Mouse (Mus musculus) v-Abl transformed pro-B cells (cell line): Measurements from ENCODE around the gene Eif4enif1.
"Not testable (repeated sequence)": the region's sequence is repeated elsewhere in the genome, so short reads cannot be mapped to it uniquely, and the experiment has no call there.

Experiments used
- in situ Hi-C, 2 experiments: fragments of 400-800 bp; cut with MboI; formaldehyde crosslinking; loops; one replicate each; pipeline ENCODE4 v1.15.1; 2025; ENCODE audit not compliant: unreplicated experiment in 2 of 2

Gene Eif4enif1

DNA sequence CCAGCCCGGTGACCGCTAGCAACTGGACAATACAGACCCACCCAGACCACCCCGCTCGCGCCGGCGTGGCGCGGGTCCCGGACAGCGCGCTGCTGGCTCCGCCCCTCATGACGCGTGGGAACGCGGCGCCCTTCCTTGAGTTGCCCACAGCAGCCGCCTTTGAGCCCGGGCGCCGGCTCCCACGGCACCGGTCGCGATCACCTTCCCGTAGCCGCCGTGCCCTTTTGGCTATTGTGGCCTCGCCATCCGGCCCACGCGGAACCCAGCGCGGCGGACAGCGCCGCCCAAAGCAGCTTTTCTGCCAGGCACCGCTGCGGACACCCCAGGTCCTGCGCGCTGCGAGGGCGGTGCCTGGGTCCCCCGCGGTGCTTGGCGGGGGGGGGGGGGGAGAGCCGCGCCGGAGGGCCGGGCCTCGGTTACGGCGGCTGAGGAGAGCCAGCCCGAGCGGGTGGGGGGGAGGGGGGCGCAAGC, at the start of gene Eif4enif1:
Eif4enif1 (plus strand) TSS at position 162 of the 471 bp plus-strand sequence.
- in situ Hi-C loops = loop anchor here in 1 of 2 experiments (10.0 kb wide), 1 partner anchor 133 kb away; the partner anchor contains the start of gene Pik3ip1

DNA sequence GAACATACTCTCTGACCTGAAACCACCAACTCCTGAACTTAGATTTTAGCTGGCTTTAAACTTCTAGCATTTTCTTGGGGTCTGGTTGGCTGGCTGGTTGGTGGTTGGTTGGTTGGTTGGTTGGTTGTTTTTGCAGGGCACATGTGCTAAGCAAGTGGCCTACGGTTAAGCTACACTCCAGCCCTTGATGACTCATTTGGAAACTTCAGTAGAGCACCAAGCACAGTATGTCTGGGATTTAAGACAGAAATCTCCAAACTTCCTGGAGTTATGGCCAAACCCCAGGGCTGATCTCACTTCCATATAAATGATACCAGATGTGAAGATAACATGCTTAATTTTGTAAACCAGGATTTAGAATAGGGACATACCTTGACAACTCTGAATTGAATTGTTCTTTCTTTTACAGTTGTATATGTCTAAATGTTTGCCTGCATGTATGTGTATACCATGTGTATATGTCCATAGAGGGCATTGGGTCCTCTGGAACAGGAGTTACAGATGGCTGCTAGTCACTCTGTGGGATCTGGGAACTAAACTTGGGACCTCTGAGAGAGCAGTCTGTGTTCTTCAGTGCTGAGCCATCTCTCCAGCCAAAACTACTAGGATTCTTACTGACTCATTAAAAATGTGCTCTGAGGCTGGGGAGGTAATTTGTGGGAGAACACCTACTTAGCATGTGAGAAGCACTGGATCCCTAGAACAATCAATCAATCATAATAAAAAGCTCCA, 48.4 kb upstream of the Eif4enif1 start:
- in situ Hi-C loops = not testable (repeated sequence)

DNA sequence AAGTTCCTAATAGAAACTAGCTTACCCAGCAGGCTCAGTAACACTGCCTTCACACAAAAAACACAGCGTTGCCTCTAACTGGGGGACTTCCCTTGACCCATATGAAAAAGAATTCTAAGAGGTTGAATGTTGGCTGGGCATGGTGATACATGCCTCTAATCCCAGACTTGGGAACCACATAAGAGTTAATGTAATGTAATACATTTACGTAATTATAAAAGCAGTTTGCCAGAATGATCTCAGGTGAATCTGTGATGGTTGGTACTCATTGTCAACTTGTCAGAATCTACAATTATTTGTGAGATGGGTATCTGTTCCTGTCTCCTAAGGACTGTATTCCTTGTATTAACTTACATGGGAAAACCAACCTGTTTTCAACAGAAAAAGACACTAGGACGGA, 45.2 kb upstream of the Eif4enif1 start:
- in situ Hi-C loops = not testable (repeated sequence)

DNA sequence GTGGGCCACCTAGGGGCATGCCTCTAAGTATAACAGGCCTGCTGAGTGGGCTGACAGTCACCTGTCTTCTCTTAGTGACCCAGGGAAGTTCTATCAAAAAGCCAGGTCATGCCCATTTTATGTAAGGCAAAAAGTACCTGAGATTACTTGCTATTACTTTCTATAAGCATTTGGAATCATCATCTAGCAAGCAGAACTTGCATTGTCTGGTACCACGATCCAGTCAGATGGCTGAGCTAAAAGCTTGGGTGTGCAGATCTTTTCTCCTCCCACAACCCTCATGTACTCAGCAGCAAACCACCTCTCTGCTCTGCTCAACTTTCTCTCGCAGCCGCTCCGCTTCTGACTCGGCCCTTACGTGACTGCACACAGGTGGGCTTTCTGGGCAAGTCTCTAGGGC, 44.2 kb upstream of the Eif4enif1 start:
- in situ Hi-C loops = not testable (repeated sequence)

DNA sequence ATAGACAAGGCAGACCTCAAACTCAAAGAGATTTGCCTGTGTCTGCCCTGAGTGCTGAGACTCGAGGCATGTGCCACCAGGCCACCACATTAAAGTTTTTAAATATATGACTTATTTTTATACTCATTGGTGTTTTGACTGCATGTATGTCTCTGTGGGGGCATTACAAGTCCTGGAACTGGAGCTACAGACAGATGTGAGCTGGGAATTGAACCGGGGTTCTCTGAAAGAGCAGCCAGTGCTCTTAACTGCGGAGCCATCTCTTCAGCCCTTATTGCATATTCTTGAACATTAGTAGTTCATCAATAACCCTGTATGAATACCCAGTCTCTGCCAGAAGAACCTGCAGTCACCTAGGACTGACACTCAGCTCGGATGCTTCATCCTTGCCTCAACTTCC, 43.4 kb upstream of the Eif4enif1 start:
- in situ Hi-C loops = not testable (repeated sequence)

DNA sequence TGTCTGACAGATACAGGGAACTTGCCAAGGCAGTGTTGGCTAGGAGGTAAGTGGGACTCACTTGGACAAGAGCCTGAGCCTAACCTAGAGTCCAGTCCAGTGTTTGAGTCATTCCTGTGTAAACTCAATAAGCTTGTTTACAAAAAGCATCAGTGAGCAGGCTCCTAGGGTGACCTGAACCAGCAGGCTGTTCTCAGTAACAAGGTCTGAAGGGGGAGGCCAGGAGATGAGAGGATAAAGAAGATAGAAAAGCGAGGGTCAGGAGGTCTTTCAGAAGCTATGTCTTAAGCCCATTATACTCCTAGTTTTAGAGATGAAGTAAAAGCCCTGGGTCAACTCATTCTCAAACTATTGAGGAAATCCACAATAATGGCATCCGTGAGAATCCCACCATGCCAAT, 40.8 kb upstream of the Eif4enif1 start:
- in situ Hi-C loops = not testable (repeated sequence)

DNA sequence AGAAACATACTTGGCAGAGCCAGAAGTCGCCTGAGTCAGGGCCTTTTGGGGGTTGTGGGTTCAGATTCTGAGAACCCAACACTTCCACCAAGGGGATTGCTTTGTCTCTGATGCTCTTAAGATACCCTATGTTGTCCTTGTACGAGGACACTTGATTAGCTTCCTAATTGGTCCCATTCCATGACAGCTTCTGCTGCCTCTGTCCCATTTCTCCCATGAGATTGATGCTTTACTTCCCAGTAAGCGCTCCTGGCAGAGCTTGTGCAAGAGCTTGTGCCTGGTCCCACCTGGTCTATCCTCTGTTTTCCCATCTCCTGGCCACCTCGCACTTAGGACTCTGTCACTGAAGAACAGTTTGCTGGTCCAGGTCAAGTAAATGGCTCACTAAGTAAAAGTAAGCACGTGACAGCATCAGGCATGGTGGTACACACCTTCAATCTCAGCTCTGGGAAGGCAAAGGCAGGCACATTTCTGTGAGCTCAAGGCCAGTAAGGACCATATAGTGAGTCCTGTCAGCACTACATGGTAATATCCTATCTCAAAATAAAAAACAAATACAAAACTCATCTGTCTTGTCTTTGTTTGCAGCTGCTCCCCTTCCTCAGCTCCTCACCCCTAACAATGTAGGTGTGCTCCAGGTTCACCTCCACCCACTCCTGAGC, 39.8 kb upstream of the Eif4enif1 start:
- in situ Hi-C loops = not testable (repeated sequence)

DNA sequence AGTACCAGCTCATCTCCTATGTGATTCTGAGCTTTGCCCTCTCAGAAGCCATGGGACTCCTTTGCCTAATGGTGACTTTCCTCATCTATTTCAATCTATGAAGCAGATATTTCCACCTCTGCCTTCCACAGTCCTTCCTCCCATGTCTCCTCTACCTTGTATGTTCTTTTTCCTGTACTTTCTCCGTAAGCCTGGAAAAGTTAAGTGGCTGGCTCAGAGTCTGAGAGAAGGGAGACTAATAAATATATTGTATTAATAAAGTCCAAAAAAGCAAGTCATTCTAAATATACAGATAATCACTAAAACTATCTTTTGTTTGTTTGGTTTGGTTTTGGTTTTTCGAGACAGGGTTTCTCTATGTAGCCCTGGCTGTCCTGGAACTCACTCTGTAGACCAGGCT, 39.1 kb upstream of the Eif4enif1 start:
- in situ Hi-C loops = not testable (repeated sequence)

DNA sequence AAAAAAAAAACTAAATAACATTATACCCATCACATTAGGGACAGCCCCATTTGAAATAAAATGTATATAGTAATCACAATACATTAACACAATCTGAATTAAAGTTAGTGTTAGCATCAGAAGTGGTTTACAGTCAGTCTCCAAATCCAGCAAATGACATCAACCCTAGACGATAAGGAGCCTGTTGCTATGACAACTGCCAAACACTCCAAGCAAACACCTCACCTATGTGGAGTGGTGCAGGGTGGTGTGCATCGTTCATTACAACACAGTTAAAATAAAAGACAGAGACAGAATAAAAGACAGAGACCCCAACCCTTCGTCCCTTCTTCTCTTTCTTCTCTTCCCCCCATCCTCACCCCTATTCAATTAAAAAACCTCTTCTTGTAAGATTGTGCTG, 38.5 kb upstream of the Eif4enif1 start:
- in situ Hi-C loops = not testable (repeated sequence)

DNA sequence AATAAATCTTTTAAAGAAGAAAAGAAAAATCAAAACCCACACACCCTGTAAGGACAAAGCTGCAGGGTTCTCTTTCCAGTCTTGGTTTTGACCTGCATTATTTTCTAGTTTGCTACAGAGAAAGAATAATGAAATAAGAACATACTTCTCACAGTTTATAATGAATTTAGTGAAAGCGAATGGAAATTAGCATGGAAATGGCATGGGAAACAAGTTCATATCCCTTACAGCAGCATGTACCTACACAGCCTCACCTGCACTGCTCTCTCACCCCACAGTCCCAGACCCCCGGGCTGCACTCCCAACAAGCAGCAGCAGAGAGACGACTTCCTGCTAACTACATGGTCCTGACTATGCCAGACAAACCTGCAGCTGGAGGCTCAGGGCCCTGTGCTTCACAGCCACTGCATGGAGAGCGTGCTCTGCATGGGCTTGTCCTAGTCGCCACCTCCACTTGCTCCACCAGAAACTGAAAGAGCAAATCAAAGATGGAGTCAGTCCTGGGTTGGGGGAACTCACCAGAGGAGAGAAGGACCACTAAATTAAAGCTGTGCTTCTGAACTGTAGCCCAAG, 36.9 kb upstream of the Eif4enif1 start:
- in situ Hi-C loops = not testable (repeated sequence)

DNA sequence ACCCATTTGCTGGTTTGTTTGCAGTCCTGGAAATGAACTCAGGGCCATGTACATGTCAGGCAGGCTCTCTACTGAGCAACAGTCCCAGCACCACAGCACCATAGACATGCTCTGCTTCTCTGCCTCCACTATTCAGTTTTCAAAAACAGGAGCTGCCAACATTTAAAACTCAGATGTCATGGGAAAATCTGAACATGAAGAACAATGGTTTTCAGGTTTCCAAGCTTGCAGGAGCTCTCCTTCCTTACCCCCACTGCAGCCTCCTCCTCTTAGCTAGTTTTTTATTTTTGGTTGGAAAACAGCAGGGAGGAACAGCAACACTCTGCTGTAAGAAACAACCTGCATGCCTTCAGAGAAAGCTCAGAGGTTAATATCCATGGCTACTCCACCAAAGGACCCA, 35.9 kb upstream of the Eif4enif1 start:
- in situ Hi-C loops = not testable (repeated sequence)

DNA sequence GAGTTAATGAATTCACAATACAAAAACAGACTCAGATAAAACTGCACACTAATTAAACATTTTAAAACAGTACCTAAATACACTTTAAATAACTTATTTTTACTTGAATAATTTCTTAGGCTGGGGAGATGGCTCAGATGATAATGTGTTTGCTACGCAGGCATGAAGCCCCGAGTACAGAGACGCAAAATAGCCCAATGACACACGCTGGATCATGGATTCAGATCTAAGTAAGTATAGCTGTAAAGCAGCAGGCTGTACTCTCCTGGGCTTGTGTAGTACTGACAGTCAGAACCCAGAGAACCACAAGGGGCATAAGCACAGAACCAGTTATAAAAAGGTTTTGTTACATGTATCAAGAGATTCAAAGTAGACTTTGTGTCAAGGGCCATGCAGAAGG, 35.1 kb upstream of the Eif4enif1 start:
- in situ Hi-C loops = not testable (repeated sequence)

DNA sequence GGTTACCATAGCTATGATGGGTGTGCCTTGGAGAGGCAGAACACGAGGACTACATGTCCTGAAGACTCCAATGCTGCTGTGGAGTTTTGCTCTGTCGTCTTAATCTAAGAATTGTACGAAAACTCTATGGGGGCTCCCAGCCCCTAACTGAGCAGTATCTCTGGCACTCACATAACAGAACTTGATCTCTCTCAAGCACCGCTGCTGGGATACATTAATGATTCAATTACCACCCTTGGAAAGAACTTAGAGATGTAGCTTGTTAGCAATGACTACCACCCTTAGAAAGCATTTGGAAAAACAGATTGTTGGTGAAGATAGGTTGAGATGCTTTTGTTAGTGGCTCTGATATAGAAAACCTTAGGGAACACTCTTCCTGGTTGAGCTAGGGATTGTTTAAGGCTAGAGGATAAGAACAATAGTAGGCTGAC, 34.6 kb upstream of the Eif4enif1 start:
- in situ Hi-C loops = not testable (repeated sequence)

DNA sequence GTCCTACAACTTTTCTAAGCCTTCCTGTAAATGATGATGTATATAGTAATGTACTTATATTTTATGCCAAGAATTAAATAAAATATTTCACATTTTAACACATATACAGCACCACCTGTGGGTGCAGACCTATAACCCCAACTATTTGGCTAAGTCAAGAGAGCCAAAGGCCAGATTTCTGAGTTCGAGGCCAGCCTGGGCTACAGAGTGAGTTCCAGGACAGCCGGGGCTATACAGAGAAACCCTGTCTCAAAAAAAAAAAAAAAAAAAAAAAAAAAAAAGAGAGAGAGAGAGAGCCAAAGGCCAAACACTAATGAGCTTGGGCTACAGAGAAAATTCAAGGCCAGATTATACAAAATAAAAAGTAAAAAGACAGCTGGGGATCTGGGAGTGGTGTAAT, 33.1 kb upstream of the Eif4enif1 start:
- in situ Hi-C loops = not testable (repeated sequence)

DNA sequence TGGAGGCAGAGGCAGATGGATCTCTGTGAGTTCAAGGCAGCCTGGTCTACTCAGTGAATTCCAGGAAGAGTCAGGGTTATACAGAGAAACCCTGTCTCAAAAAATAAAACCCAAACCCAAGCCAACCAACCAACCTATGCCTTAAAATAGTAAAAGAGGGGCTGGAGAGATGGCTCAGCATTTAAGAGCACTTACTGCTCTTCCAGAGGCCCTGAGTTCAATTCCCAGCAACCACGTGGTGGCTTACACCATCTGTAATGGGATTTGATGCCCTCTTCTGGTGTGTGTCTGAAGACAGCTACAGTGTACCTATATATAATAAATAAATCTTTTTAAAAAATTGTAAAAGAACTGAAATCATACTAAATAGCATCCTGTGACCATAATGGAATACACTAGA, 30.3 kb upstream of the Eif4enif1 start:
- in situ Hi-C loops = not testable (repeated sequence)

DNA sequence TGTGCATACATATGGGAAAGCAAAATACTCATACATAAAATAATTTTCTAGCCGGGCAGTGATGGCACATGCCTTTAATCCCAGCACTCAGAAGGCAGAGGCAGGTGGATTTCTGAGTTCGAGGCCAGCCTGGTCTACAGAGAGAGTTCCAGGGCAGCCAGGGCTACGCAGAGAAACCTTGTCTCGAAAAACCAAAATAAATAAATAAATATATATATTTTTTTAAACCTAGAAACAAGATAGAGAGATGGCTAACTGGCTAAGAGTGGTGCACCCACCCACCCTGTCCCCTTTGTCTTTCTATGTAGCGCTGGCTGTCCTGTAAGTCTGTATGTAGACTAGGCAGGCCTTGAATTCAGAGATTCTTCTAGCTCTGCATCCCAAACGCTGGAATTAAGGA, 29.7 kb upstream of the Eif4enif1 start:
- in situ Hi-C loops = not testable (repeated sequence)

DNA sequence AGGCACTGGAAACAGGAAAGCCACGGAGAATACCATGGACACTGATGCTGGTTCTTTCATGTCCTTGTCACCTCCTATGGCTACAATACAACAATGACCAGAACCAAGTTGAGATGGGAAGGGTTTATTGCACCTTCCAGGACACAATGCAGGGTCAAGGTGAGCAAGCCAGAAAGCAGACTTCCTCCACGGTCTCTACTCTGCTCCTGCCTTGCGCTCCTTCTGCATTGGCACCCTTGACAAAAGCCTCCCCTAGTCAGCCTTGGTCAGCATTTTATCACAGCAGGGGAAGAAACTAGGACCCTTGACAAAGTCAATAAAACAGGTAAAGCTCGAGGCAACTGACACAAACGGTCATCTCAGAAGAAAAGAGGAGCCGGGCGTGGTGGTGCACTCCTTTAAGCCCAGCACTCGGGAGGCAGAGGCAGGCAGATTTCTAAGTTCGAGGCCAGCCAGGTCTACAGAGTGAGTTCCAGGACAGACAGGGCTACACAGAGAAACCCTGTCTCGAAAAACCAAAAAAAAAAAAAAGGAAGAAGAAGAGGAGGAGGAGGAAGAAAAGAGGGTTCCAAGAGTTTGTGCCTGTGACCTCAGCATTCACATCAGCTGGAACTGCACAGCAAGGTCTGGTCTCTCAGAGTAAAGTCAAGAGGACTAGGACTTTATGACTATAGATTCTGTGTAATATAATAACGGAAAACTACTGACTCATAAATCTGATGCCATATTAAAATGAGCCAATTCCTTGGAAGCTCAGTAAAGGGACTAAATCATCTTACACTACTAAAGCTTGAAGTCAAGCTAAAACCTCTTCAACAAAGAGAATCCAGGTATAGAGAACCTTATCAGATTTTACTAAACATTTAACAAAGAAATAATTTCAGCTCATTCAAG, 28.5 kb upstream of the Eif4enif1 start:
- in situ Hi-C loops = not testable (repeated sequence)

DNA sequence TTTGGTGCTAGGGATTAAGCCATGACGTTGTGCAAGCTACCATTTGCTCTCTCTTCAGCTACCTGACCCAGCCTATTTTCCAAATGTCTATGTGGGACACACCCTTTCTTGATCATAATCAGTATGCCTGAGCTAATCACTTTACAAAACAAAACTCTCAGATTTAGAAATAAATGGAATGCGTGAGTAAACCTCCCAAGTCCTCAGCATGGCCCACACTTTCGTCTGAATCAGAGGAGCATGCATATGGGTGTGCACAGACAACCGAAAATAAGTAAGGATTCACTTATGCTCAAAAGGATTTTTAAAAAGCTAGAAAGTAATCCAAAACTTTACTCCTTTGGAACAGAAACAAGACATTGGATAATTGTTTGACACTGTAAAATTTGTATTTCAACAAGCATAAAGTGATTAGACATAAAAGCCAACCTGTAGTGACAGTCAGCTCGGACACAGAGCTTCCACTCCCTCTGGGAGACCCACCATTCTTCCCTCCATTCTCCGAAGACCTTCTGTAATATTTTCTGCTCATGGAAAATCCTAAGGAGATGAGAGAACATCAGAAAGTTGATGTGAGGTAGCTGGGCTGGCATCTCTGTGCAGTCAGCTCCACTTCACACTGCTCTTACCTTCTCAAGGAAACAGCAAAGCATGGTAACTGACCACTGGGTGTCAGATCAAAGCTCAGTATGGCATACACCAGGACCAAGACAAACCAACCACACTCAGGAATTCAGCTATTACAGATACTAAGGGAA, 23.0 kb upstream of the Eif4enif1 start:
- in situ Hi-C loops = not testable (repeated sequence)

DNA sequence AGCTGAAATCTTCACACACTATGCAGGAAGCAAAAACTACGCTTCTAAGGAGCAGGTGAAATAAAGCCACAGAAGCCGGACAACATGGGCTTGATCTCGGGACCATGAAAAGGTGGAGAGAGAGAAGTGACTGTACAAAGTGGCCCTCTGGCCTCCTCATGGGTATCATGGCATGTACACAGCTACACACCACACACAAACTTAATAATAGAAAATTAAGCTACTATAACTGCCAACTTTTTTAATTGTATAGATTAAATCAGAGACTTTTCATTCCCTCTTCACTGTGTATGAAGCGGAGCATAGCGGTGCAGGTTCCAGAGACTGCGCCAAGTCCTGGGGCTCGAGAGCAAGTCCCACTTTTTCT, 22.5 kb upstream of the Eif4enif1 start:
- in situ Hi-C loops = not testable (repeated sequence)
